Mouse (Mus musculus): Measurements from ENCODE around the gene Lclat1.

DNA sequence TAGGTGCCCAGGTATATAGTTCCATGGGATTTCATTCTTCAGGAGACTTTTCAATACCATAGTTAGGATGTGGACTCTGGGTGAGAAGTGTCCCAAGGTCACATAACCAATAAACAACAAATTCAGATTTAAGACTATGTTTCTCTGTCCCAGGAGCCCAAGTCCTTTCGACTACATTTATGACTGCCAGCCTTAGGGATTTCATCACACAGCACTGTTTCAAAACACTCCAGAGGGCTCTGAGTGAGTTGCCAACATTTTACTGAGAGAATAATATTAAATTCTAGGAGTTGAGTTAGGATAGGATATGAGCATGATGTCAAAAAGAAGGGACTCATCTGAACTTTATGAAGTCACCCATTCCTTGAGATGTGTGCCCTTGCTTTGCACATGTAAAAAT is 44.0 kb upstream of the Lclat1 start:
- no peak for TF ChIP-seq EP300 (IDR thresholded peaks at IDR 0.05; ENCODE audit: insufficient read depth, low read depth, low read length)
- no peak for TF ChIP-seq POLR2A (IDR thresholded peaks at IDR 0.05; ENCODE audit: insufficient read depth, low read depth, low read length)
- TF ChIP-seq CTCF (IDR thresholded peaks at IDR 0.05) = no peak

All from heart, adult 2 months (tissue).